Mouse (Mus musculus) heart, embryonic 14.5 days (tissue): ENCODE data around the gene Osbpl5. TPM values are rescaled to one million over a fixed set of nuclear protein-coding genes. Genes with fewer than 3 reads are reported as not detected.
"Not testable (repeated sequence)": the region's sequence is repeated elsewhere in the genome, so short reads cannot be mapped to it uniquely, and the experiment has no call there.

ENCODE experiments used
- ATAC-seq: fragments of 200-750 bp; cut with Nextera tagmentation; 2 replicates; pipeline ENCODE4 v1.8.0; 2017; ENCODE audit warnings: low read depth, moderate TSS enrichment; ENCODE audit not compliant: insufficient number of reproducible peaks, insufficient read depth, low FRiP score
- H3K27ac ChIP-seq, 2 experiments: fragments of 200-500 bp in 1 of 2; fragments of 300-500 bp in 1 of 2; sonication (generic) in 1 of 2; replicated peaks in 1 of 2; 2 replicates each; pipeline ENCODE4 v1.5.1; 2012 to 2014; ENCODE audit warnings: low read depth in 2 of 2, low read length in 2 of 2, control low read depth in 1 of 2, mild to moderate bottlenecking in 1 of 2, mixed read lengths in 1 of 2; ENCODE audit not compliant: control insufficient read depth in 1 of 2, insufficient read depth in 1 of 2
- H3K27me3 ChIP-seq: fragments of 300-500 bp; sonication (generic); 2 replicates; pipeline ENCODE4 v1.6.1; 2014; ENCODE audit warnings: mild to moderate bottlenecking, low read length, control low read depth; ENCODE audit not compliant: control insufficient read depth, insufficient read depth
- H3K36me3 ChIP-seq: fragments of 300-500 bp; sonication (generic); 2 replicates; pipeline ENCODE4 v1.6.1; 2014; ENCODE audit warnings: mild to moderate bottlenecking, control low read depth, low read length, mixed read lengths; ENCODE audit not compliant: control insufficient read depth, insufficient read depth
- H3K4me1 ChIP-seq, 2 experiments: fragments of 200-500 bp in 1 of 2; fragments of 300-500 bp in 1 of 2; sonication (generic) in 1 of 2; 2 replicates each; pipeline ENCODE4 v1.6.1; 2012 to 2014; ENCODE audit warnings: low read length in 2 of 2, control low read depth in 1 of 2, mixed read lengths in 1 of 2; ENCODE audit not compliant: control insufficient read depth in 2 of 2, insufficient read depth in 2 of 2
- H3K4me2 ChIP-seq: fragments of 300-500 bp; sonication (generic); 2 replicates; pipeline ENCODE4 v1.6.1; 2014; ENCODE audit warnings: mild to moderate bottlenecking, low read length
- H3K4me3 ChIP-seq, 2 experiments: fragments of 200-500 bp in 1 of 2; fragments of 300-500 bp in 1 of 2; sonication (generic) in 1 of 2; 2 replicates each; pipeline ENCODE4 v1.5.1; 2012 to 2014; ENCODE audit warnings: low read length in 2 of 2, mild to moderate bottlenecking in 2 of 2, control low read depth in 1 of 2, low read depth in 1 of 2, moderate library complexity in 1 of 2; ENCODE audit not compliant: control insufficient read depth in 1 of 2, insufficient read depth in 1 of 2
- H3K9ac ChIP-seq: fragments of 300-500 bp; sonication (generic); 2 replicates; pipeline ENCODE4 v1.6.1; 2014; ENCODE audit warnings: mild to moderate bottlenecking, low read length
- H3K9me3 ChIP-seq: fragments of 300-500 bp; sonication (generic); 2 replicates; pipeline ENCODE4 v1.6.1; 2016; ENCODE audit warnings: low read length, control low read depth; ENCODE audit not compliant: control insufficient read depth
- whole genome bisulfite sequencing: fragments of 180-500 bp; shearing (Covaris S2); extraction: QIAGEN DNeasy Blood & Tissue Kit; methylation state at CpG from one replicate; pipeline ENCODE4 v1.1.7; 2014; 5-methylcytosine and 5-hydroxymethylcytosine counted together
- polyA plus RNA-seq: library from polyadenylated mRNA; unstranded; fragments of >200 nt; fragmentation: Nextera tagmentation; extraction: Ambion mirVana; gene quantifications from 2 replicates; pipeline ENCODE4 v1.2.1, GENCODE M21; 2014

Gene Osbpl5
- polyA plus RNA-seq, 1 experiment from 2014 or later: 34.9 TPM

GRCm38 (mm10) chr7:143694550-143694949 lies 62.2 kb downstream of the Osbpl5 start:
- Histone ChIP-seq H3K36me3 (peaks cover 93% of the 10 kb centered on the region), H3K27ac (no peak overlapping the region), H3K4me1 (peaks cover 7 to 9% of the 10 kb centered on the region in 2 experiments; a peak in 3 of 4 replicates), H3K9me3 (no peaks in the 10 kb centered on the region), H3K4me3 (no peak overlapping the region), H3K4me2 (no peak overlapping the region), H3K9ac (no peak overlapping the region), H3K27me3 (no peaks in the 10 kb centered on the region)
- no peak for ATAC-seq
- WGBS: 93% methylated on average over 7 of the region's 7 CpGs

- Histone ChIP-seq H3K27me3 (no peaks in the 10 kb centered on the region), H3K4me1 (peaks cover 7 to 9% of the 10 kb centered on the region in 2 experiments; a peak in 3 of 4 replicates), H3K9ac (no peak overlapping the region), H3K36me3 (peaks cover 97% of the 10 kb centered on the region), H3K4me2 (no peak overlapping the region), H3K27ac (no peak overlapping the region), H3K4me3 (no peak overlapping the region), H3K9me3 (no peaks in the 10 kb centered on the region)
- no peak for ATAC-seq
- WGBS: 91% methylated on average over 12 of the region's 12 CpGs
These were observed 63.9 kb downstream of the Osbpl5 start for GRCm38 (mm10) chr7:143692746-143693510.

GRCm38 (mm10) chr7:143691909-143692308 lies 64.9 kb downstream of the Osbpl5 start:
- H3K4me1 ChIP-seq: peaks cover 7 to 9% of the 10 kb centered on the region in 2 experiments; a peak in 3 of 4 replicates
- no peak for ATAC-seq
- H3K4me3 ChIP-seq: no peak overlapping the region
- peaks cover 95% of the 10 kb centered on the region for H3K36me3 ChIP-seq
- H3K27me3 ChIP-seq: no peaks in the 10 kb centered on the region
- no peak overlapping the region for H3K27ac ChIP-seq
- no peaks in the 10 kb centered on the region for H3K9me3 ChIP-seq
- 94% methylated on average over 4 of the region's 4 CpGs for WGBS
- H3K4me2 ChIP-seq: no peak overlapping the region
- H3K9ac ChIP-seq: no peak overlapping the region

GRCm38 (mm10) chr7:143691181-143691580 lies 65.6 kb downstream of the Osbpl5 start:
- no peaks in the 10 kb centered on the region for H3K9me3 ChIP-seq
- 78% methylated on average over 5 of the region's 5 CpGs for WGBS
- H3K36me3 ChIP-seq: peaks cover 88% of the 10 kb centered on the region
- H3K4me1 ChIP-seq: peaks cover 7 to 9% of the 10 kb centered on the region in 2 experiments; a peak in 3 of 4 replicates
- no peak overlapping the region for H3K9ac ChIP-seq
- peak overlapping the region in 1 of 2 experiments; percentile 27; a peak in 1 of 4 replicates for H3K27ac ChIP-seq
- H3K4me3 ChIP-seq: no peak overlapping the region
- no peaks in the 10 kb centered on the region for H3K27me3 ChIP-seq
- ATAC-seq: no peak
- H3K4me2 ChIP-seq: no peak overlapping the region

GRCm38 (mm10) chr7:143689946-143690345 lies 66.8 kb downstream of the Osbpl5 start:
- no peak overlapping the region for H3K27ac ChIP-seq
- 57% methylated on average over 4 of the region's 4 CpGs for WGBS
- H3K9ac ChIP-seq: no peak overlapping the region
- peaks cover 75% of the 10 kb centered on the region for H3K36me3 ChIP-seq
- H3K4me3 ChIP-seq: no peak overlapping the region
- peaks cover 7 to 9% of the 10 kb centered on the region in 2 experiments; a peak in 3 of 4 replicates for H3K4me1 ChIP-seq
- H3K4me2 ChIP-seq: no peak overlapping the region
- no peaks in the 10 kb centered on the region for H3K9me3 ChIP-seq
- ATAC-seq: no peak
- H3K27me3 ChIP-seq: no peaks in the 10 kb centered on the region

GRCm38 (mm10) chr7:143689481-143689880 lies 67.3 kb downstream of the Osbpl5 start:
- Histone ChIP-seq H3K27me3 (no peaks in the 10 kb centered on the region), H3K4me2 (no peak overlapping the region), H3K9ac (no peak overlapping the region), H3K4me3 (no peak overlapping the region), H3K4me1 (peaks cover 7 to 9% of the 10 kb centered on the region in 2 experiments; a peak in 3 of 4 replicates), H3K27ac (no peak overlapping the region), H3K36me3 (peaks cover 71% of the 10 kb centered on the region), H3K9me3 (no peaks in the 10 kb centered on the region)
- ATAC-seq: no peak
- WGBS: 76% methylated on average over 7 of the region's 7 CpGs

GRCm38 (mm10) chr7:143686676-143687075 lies 70.1 kb downstream of the Osbpl5 start:
- not testable (repeated sequence) for H3K27ac ChIP-seq, H3K4me3 ChIP-seq, H3K4me1 ChIP-seq, H3K9me3 ChIP-seq, H3K9ac ChIP-seq, H3K27me3 ChIP-seq, H3K4me2 ChIP-seq, ATAC-seq
- peaks cover 43% of the 10 kb centered on the region for H3K36me3 ChIP-seq
- WGBS: 89% methylated on average over 3 of the region's 3 CpGs
